Mouse (Mus musculus) forebrain, embryonic 10.5 days (tissue): ENCODE results near the gene Olfr1423. TPM values are rescaled to one million over a fixed set of nuclear protein-coding genes. Genes with fewer than 3 reads are reported as not detected.

ENCODE experiments used
- DNase-seq: peaks from one replicate; pipeline ENCODE4 v3.0.0-alpha.2; 2017; ENCODE audit warnings: low spot score; ENCODE audit errors: extremely low spot score
- H3K27ac ChIP-seq: fragments of 300-500 bp; sonication (generic); 2 replicates; pipeline ENCODE4 v1.5.1; 2016; ENCODE audit warnings: mild to moderate bottlenecking
- H3K27me3 ChIP-seq: fragments of 300-500 bp; sonication (generic); 2 replicates; pipeline ENCODE4 v1.6.1; 2016; ENCODE audit warnings: mild to moderate bottlenecking; ENCODE audit not compliant: poor library complexity, severe bottlenecking
- H3K36me3 ChIP-seq: fragments of 300-500 bp; sonication (generic); replicated peaks from 2 replicates; pipeline ENCODE4 v1.6.1; 2016; ENCODE audit warnings: mild to moderate bottlenecking, moderate library complexity
- H3K4me1 ChIP-seq: fragments of 300-500 bp; sonication (generic); 2 replicates; pipeline ENCODE4 v1.6.1; 2016
- H3K4me3 ChIP-seq: fragments of 300-500 bp; sonication (generic); 2 replicates; pipeline ENCODE4 v1.5.1; 2016; ENCODE audit warnings: mild to moderate bottlenecking, moderate library complexity
- H3K9me3 ChIP-seq: fragments of 300-500 bp; sonication (generic); 2 replicates; pipeline ENCODE4 v1.6.1; 2016; ENCODE audit warnings: mild to moderate bottlenecking, moderate library complexity
- WGBS: fragments of 180-500 bp; shearing (Covaris S2); methylation state at CpG from one replicate; pipeline ENCODE4 v1.1.7; 2016; 5-methylcytosine and 5-hydroxymethylcytosine counted together
- polyA plus RNA-seq: library from polyadenylated mRNA; unstranded; fragments of >200 nt; fragmentation: Nextera tagmentation; extraction: Ambion mirVana; gene quantifications from 2 replicates; pipeline ENCODE4 v1.2.1, GENCODE M21; 2016

The Olfr1423 gene
- polyA plus RNA-seq, 1 experiment from 2014 or later = 0.04 TPM

DNA sequence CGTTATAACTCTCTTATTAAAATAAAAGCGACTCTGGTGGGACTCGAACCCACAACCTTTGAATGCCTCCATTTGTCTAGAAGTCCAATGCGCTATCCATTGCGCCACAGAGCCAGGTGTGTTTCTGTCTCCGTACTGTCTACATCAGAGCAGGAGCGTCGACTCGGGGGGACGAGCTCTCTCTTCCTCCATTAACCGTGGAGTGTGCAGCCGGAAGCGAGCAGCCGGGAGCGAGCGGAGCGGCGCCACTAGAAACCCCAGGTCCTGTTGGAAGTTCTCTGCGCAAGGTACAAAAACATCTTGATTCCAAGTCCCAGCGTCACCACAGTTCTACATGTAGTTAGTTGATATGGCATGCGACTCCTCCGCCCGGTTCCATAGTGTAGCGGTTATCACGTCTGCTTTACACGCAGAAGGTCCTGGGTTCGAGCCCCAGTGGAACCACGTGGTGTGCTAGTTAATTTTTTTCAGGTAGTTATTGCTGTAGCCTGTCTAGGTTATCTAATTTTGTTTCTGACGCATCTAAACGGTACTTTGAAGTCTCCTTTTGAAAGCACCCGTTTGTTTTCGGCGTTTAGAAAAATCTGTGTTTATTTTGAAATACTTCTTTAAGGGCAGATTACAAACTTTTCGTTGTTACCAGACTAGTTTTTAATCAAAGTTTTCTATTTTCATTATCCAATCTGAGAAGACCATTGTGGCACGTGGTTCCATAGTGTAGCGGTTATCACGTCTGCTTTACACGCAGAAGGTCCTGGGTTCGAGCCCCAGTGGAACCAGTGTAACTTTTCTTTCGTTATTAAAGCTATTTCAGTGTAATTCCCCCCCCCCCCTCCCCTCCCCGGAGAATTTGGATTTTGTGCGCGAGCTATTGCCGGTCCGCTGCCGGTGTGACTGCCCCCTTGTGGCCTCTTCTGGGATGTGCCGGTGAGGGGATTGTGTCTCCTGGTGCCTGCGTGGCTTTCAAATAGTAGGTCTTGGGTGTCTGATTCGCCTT, 29.3 kb downstream of the Olfr1423 start:
- Histone ChIP-seq H3K36me3 (no peaks in the 10 kb centered on the region), H3K9me3 (no peaks in the 10 kb centered on the region), H3K4me1 (peaks cover 20% of the 10 kb centered on the region), H3K4me3 (peak overlapping the region; percentile 57), H3K27me3 (no peaks in the 10 kb centered on the region), H3K27ac (peak overlapping the region; percentile 87)
- WGBS = under 1% methylated on average over 49 of the region's 49 CpGs
- peak; percentile 95 for DNase-seq

DNA sequence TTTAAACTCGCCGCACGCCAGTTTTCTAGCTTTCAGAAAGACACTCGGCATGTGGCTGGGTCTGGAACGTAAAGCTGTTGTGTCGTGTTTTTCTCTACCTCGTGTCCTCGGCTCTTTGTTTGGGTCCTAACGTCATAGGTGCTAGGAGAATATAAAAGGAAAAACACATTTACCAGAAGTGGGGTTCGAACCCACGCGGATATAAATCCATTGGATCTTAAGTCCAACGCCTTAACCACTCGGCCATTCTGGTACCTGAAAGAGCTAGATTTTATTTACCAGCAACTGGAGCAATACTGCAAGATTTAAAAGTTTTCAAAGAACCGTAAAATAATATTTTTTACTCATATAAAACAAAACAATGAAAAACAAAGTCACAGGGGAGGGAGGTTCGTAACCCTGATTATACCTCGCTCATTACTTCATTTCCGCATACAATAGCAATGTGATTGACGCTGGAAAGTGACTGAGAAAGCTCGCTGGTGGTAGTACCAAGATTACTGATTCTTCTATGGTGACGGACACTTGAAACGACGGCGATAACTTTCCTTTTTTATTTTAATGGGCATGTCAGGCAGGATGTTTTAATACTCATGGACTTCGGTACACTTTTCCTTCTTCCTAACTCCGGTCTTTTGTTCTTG, 30.1 kb downstream of the Olfr1423 start:
- Histone ChIP-seq H3K4me3 (peak overlapping the region; percentile 57), H3K9me3 (no peaks in the 10 kb centered on the region), H3K4me1 (peaks cover 25% of the 10 kb centered on the region), H3K27ac (peak overlapping the region; percentile 87), H3K36me3 (no peaks in the 10 kb centered on the region), H3K27me3 (no peaks in the 10 kb centered on the region)
- peak; percentile 70 for DNase-seq
- under 1% methylated on average over 26 of the region's 26 CpGs for WGBS

GRCm38 (mm10) chr19:12010281-12010771, 30.8 kb downstream of the Olfr1423 start:
- WGBS = 0% methylated on average over 24 of the region's 24 CpGs
- H3K36me3 ChIP-seq = no peaks in the 10 kb centered on the region
- peak overlapping the region; percentile 57 for H3K4me3 ChIP-seq
- H3K27ac ChIP-seq = peak overlapping the region; percentile 87
- no peaks in the 10 kb centered on the region for H3K9me3 ChIP-seq
- peak; percentile 84 for DNase-seq
- no peaks in the 10 kb centered on the region for H3K27me3 ChIP-seq
- H3K4me1 ChIP-seq = peaks cover 25% of the 10 kb centered on the region

GRCm38 (mm10) chr19:12009501-12010280, 31.4 kb downstream of the Olfr1423 start:
- Histone ChIP-seq H3K27me3 (no peaks in the 10 kb centered on the region), H3K9me3 (no peaks in the 10 kb centered on the region), H3K4me3 (peak overlapping the region; percentile 57), H3K4me1 (peaks cover 29% of the 10 kb centered on the region), H3K36me3 (no peaks in the 10 kb centered on the region), H3K27ac (peak overlapping the region; percentile 87)
- WGBS = under 1% methylated on average over 24 of the region's 24 CpGs
- peak; percentile 81 for DNase-seq

DNA sequence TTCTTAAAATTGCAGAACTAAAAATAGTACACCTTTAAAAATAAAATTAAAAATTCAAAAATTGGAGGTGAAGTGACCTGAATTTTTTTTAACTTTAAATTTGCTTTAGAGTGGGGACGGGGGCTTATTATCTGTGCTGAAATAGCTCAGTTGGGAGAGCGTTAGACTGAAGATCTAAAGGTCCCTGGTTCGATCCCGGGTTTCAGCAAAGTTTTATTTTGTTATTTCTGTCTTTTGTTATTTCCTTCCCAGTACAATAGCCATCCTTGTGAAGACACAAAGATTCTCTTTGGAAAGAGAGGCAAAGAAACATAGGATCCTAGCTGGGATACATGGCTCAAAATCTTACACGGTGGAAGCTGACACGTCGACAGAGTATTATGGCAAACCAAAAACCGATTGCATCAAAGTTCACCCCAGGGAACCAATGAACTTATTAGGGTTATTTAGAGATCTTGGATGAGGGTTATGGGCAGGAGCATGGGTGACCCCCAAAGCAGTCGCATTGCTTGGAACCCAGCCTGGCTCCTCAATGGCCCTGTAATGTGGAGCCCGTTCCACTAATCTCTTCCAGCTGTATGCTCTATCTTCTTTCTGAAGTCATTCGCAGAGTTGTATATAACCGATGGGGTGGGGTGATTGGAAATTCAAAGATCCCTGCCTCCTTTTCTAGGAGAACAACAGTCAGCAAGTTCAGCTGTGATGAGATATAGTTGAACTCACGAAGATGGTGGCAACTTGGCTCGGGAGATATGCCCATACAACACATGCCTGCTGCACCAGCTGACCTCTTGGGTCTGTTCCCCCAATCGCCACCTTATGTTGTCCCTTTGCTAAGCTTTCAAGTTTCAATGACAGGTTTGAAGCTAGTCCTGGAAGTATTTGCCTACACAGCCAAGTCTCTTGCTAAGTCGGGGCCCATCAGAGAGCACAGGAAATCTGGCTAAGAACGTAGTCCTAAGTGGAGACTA, 32.4 kb downstream of the Olfr1423 start:
- WGBS = 15% methylated on average over 17 of the region's 17 CpGs
- H3K4me3 ChIP-seq = peak overlapping the region; percentile 68
- no peaks in the 10 kb centered on the region for H3K27me3 ChIP-seq
- H3K9me3 ChIP-seq = no peaks in the 10 kb centered on the region
- peaks cover 33% of the 10 kb centered on the region for H3K4me1 ChIP-seq
- H3K36me3 ChIP-seq = no peaks in the 10 kb centered on the region
- H3K27ac ChIP-seq = no peak overlapping the region
- no peak for DNase-seq

GRCm38 (mm10) chr19:12007105-12007931, 33.8 kb downstream of the Olfr1423 start:
- Histone ChIP-seq H3K4me3 (peak overlapping the region; percentile 68), H3K27me3 (no peaks in the 10 kb centered on the region), H3K27ac (no peak overlapping the region), H3K4me1 (peaks cover 42% of the 10 kb centered on the region), H3K9me3 (no peaks in the 10 kb centered on the region), H3K36me3 (no peaks in the 10 kb centered on the region)
- peak; percentile 62 for DNase-seq
- 6% methylated on average over 17 of the region's 17 CpGs for WGBS

DNA sequence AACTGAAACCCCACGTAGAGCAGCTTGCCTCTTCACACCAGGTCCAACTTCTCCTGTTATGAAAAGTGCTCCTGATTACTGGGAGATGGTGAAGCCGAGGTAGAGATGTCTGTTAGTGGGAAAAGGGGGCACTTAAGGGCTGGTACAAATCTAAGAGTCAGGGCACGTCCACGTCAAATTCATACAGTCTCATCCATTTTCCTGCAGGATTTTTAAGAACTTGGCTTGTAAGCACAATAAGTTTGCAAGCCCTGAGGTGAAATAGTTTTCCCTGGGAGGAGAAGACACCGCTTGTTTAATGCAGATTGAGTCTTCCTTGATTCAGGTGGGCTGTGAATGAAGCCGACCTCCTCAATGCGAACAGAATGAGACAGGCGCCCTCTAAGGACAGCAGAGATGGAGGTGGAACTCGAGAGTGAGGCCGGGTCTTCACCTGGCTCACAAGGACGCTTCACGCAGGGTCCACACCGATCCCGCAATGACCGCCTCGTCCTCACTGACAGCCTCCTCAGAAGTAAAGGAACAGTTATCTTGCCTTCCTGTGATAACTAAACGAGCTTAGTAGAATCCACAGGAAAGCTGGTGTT, 34.7 kb downstream of the Olfr1423 start:
- H3K27me3 ChIP-seq = no peaks in the 10 kb centered on the region
- peak overlapping the region; percentile 68 for H3K4me3 ChIP-seq
- peaks cover 48% of the 10 kb centered on the region for H3K4me1 ChIP-seq
- no peaks in the 10 kb centered on the region for H3K9me3 ChIP-seq
- H3K36me3 ChIP-seq = no peaks in the 10 kb centered on the region
- WGBS = under 1% methylated on average over 17 of the region's 17 CpGs
- H3K27ac ChIP-seq = peak overlapping the region; percentile 53; the same call in 1 of the 2 replicates
- no peak for DNase-seq

GRCm38 (mm10) chr19:12005376-12006360, 35.4 kb downstream of the Olfr1423 start:
- H3K36me3 ChIP-seq = no peaks in the 10 kb centered on the region
- DNase-seq = peak; percentile 94
- H3K27ac ChIP-seq = peak overlapping the region; percentile 78

DNA sequence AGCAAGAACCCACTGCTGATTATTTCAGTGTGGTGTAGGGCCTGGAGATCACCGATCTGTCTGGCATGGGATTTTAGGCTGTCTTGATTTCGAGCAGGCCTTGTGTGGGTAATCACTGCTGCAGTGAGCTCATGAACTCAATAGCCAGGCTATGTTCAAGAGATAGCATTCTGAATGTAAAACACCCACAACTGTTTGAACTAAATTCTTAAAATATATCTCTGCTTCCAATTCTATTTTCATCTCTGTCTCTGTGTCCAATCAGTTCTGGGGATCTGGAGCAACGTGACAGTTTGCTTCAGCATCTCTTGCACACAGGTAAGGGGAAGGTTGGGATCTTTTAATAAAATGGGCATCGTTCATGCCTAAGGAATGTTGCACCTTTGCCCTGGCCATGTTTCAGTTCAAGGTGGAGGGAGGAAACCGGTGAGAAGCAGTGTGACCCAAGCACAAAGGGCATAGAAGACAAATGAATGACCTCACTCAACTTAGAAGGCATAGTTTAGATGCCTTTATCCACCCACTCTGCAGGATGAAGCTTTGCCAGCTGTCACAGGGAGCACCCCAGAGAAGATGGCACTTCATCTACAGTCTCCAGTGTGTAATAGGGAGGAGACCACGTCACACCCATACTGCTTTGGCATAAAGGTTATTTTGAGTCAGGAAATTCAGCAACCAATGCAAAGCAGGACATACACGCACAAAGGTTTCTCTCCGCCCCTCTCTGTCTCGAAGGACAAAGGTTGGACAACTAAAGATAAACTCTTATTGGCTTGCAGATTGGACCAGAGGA, 36.7 kb downstream of the Olfr1423 start:
- H3K4me1 ChIP-seq = peaks cover 48% of the 10 kb centered on the region
- 64% methylated on average over 9 of the region's 9 CpGs for WGBS
- H3K36me3 ChIP-seq = no peaks in the 10 kb centered on the region
- no peak for DNase-seq
- H3K27ac ChIP-seq = no peak overlapping the region
- peak overlapping the region; percentile 68 for H3K4me3 ChIP-seq
- H3K9me3 ChIP-seq = no peaks in the 10 kb centered on the region
- no peaks in the 10 kb centered on the region for H3K27me3 ChIP-seq

More at GRCm38 (mm10) chr19:12005376-12006360, 35.4 kb downstream of the Olfr1423 start:
- no peaks in the 10 kb centered on the region for H3K27me3 ChIP-seq
- no peaks in the 10 kb centered on the region for H3K9me3 ChIP-seq
- peaks cover 48% of the 10 kb centered on the region for H3K4me1 ChIP-seq
- H3K4me3 ChIP-seq = peak overlapping the region; percentile 68
- under 1% methylated on average over 41 of the region's 41 CpGs for WGBS
